Mouse (Mus musculus) lung, postnatal 0 days (tissue): Measurements from ENCODE around the gene Nuak1. TPM values are rescaled to one million over a fixed set of nuclear protein-coding genes. Genes with fewer than 3 reads are reported as not detected.

Source experiments
- ATAC-seq: fragments of 200-750 bp; cut with Nextera tagmentation; 2 replicates; pipeline ENCODE4 v1.8.0; 2017; ENCODE audit warnings: moderate library complexity
- DNase-seq: peaks from one replicate; pipeline ENCODE4 v3.0.0-alpha.2; 2016; ENCODE audit warnings: low spot score
- H3K27ac ChIP-seq: fragments of 300-500 bp; sonication (generic); 2 replicates; pipeline ENCODE4 v1.5.1; 2014; ENCODE audit warnings: antibody characterized with exemption, mild to moderate bottlenecking, low read length, mixed read lengths
- H3K27me3 ChIP-seq: fragments of 300-500 bp; sonication (generic); replicated peaks from 2 replicates; pipeline ENCODE4 v1.6.1; 2014; ENCODE audit warnings: low read length, mixed read lengths; ENCODE audit not compliant: insufficient read depth
- H3K36me3 ChIP-seq: fragments of 300-500 bp; sonication (generic); 2 replicates; pipeline ENCODE4 v1.6.1; 2014; ENCODE audit warnings: low read length, mixed read lengths; ENCODE audit not compliant: insufficient read depth
- H3K4me1 ChIP-seq: fragments of 300-500 bp; sonication (generic); 2 replicates; pipeline ENCODE4 v1.6.1; 2014; ENCODE audit warnings: antibody characterized with exemption, low read depth, low read length, mixed read lengths; ENCODE audit not compliant: insufficient read depth
- H3K4me2 ChIP-seq: fragments of 300-500 bp; sonication (generic); replicated peaks from 2 replicates; pipeline ENCODE4 v1.6.1; 2014; ENCODE audit warnings: low read depth, mild to moderate bottlenecking, low read length, moderate library complexity, mixed read lengths
- H3K4me3 ChIP-seq: fragments of 300-500 bp; sonication (generic); 2 replicates; pipeline ENCODE4 v1.5.1; 2014; ENCODE audit warnings: low read depth, low read length
- H3K9ac ChIP-seq: fragments of 300-500 bp; sonication (generic); replicated peaks from 2 replicates; pipeline ENCODE4 v1.6.1; 2014; ENCODE audit warnings: low read depth, mild to moderate bottlenecking
- H3K9me3 ChIP-seq: fragments of 300-500 bp; sonication (generic); 2 replicates; pipeline ENCODE4 v1.6.1; 2016; ENCODE audit warnings: low read length, mixed read lengths
- CTCF ChIP-seq: IDR thresholded peaks from 2 replicates; pipeline ENCODE4 v1.5.1; 2016; ENCODE audit warnings: antibody characterized with exemption, mild to moderate bottlenecking
- EP300 ChIP-seq: IDR thresholded peaks from 2 replicates; pipeline ENCODE4 v1.6.1; 2016; ENCODE audit warnings: antibody characterized with exemption, mild to moderate bottlenecking, control low read depth
- WGBS: fragments of 180-500 bp; shearing (Covaris S2); extraction: QIAGEN DNeasy Blood & Tissue Kit; methylation state at CpG from one replicate; pipeline ENCODE4 v1.1.7; 2014; 5-methylcytosine and 5-hydroxymethylcytosine counted together
- polyA plus RNA-seq: library from polyadenylated mRNA; unstranded; fragments of >200 nt; fragmentation: Nextera tagmentation; extraction: Ambion mirVana; gene quantifications from 2 replicates; pipeline ENCODE4 v1.2.1, GENCODE M21; 2015

The Nuak1 gene
- polyA plus RNA-seq, 1 experiment from 2014 or later = 2.2 TPM

- no peaks in the 10 kb centered on the region for H3K27me3 ChIP-seq
- no peak for TF ChIP-seq CTCF
- no peak for TF ChIP-seq EP300
- ATAC-seq = no peak
- no peak for DNase-seq
- H3K9me3 ChIP-seq = no peaks in the 10 kb centered on the region
- H3K4me3 ChIP-seq = no peak overlapping the region
- H3K36me3 ChIP-seq = no peaks in the 10 kb centered on the region
- no peak overlapping the region for H3K4me2 ChIP-seq
- no peak overlapping the region for H3K27ac ChIP-seq
- 70% methylated on average over 4 of the region's 4 CpGs for WGBS
- H3K4me1 ChIP-seq = no peaks in the 10 kb centered on the region
- H3K9ac ChIP-seq = no peak overlapping the region
Observed at GRCm38 (mm10) chr10:84357593-84357992, 82.8 kb downstream of the Nuak1 start.

GRCm38 (mm10) chr10:84354323-84354722 lies 86.1 kb downstream of the Nuak1 start:
- Histone ChIP-seq H3K27me3 (no peaks in the 10 kb centered on the region), H3K4me2 (no peak overlapping the region), H3K4me3 (no peak overlapping the region), H3K9ac (no peak overlapping the region), H3K4me1 (no peaks in the 10 kb centered on the region), H3K27ac (no peak overlapping the region), H3K36me3 (no peaks in the 10 kb centered on the region), H3K9me3 (no peaks in the 10 kb centered on the region)
- TF ChIP-seq CTCF = no peak
- no peak for TF ChIP-seq EP300
- DNase-seq = no peak
- ATAC-seq = no peak
- 77% methylated on average over 6 of the region's 6 CpGs for WGBS

GRCm38 (mm10) chr10:84345730-84346129 lies 94.7 kb downstream of the Nuak1 start:
- Histone ChIP-seq H3K4me3 (no peak overlapping the region), H3K36me3 (no peaks in the 10 kb centered on the region), H3K4me1 (no peaks in the 10 kb centered on the region; the same call in 1 of the 2 replicates), H3K9ac (no peak overlapping the region), H3K4me2 (no peak overlapping the region), H3K27me3 (no peaks in the 10 kb centered on the region), H3K9me3 (no peaks in the 10 kb centered on the region), H3K27ac (no peak overlapping the region)
- DNase-seq = peak; percentile 83
- TF ChIP-seq CTCF (no peak), EP300 (no peak)
- ATAC-seq = peak; percentile 66
- 41% methylated on average over 5 of the region's 5 CpGs for WGBS

- H3K4me1 ChIP-seq = peaks cover 3% of the 10 kb centered on the region; the same call in 1 of the 2 replicates
- H3K27me3 ChIP-seq = no peaks in the 10 kb centered on the region
- no peak for DNase-seq
- H3K9me3 ChIP-seq = no peaks in the 10 kb centered on the region
- H3K27ac ChIP-seq = no peak overlapping the region
- no peak overlapping the region for H3K4me3 ChIP-seq
- H3K36me3 ChIP-seq = no peaks in the 10 kb centered on the region
- H3K9ac ChIP-seq = no peak overlapping the region
- no peak overlapping the region for H3K4me2 ChIP-seq
- TF ChIP-seq CTCF (no peak), EP300 (no peak)
- ATAC-seq = no peak
- 89% methylated on average over 2 of the region's 2 CpGs for WGBS
Observed at GRCm38 (mm10) chr10:84343536-84343935, 96.9 kb downstream of the Nuak1 start.

- Histone ChIP-seq H3K27me3 (no peaks in the 10 kb centered on the region), H3K27ac (no peak overlapping the region), H3K36me3 (no peaks in the 10 kb centered on the region), H3K4me3 (no peak overlapping the region), H3K9ac (no peak overlapping the region), H3K9me3 (no peaks in the 10 kb centered on the region), H3K4me2 (no peak overlapping the region), H3K4me1 (peaks cover 3% of the 10 kb centered on the region; the same call in 1 of the 2 replicates)
- DNase-seq (no peak), ATAC-seq (no peak)
- WGBS = 48% methylated on average over 4 of the region's 4 CpGs
- TF ChIP-seq CTCF (no peak), EP300 (no peak)
Observed at GRCm38 (mm10) chr10:84339456-84339855, 100.9 kb downstream of the Nuak1 start.

- ATAC-seq (peak; percentile 73), DNase-seq (peak; percentile 80)
- no peak overlapping the region for H3K4me3 ChIP-seq
- H3K27ac ChIP-seq = no peak overlapping the region
- WGBS = 60% methylated on average over 3 of the region's 3 CpGs
- H3K9ac ChIP-seq = no peak overlapping the region
- no peaks in the 10 kb centered on the region for H3K27me3 ChIP-seq
- H3K9me3 ChIP-seq = no peaks in the 10 kb centered on the region
- H3K4me1 ChIP-seq = peaks cover 3% of the 10 kb centered on the region; the same call in 1 of the 2 replicates
- TF ChIP-seq CTCF = no peak
- TF ChIP-seq EP300 = no peak
- no peaks in the 10 kb centered on the region for H3K36me3 ChIP-seq
- no peak overlapping the region for H3K4me2 ChIP-seq
Observed at GRCm38 (mm10) chr10:84338752-84339151, 101.6 kb downstream of the Nuak1 start.

GRCm38 (mm10) chr10:84335441-84335840 lies 105.0 kb downstream of the Nuak1 start:
- TF ChIP-seq EP300 = no peak
- TF ChIP-seq CTCF = no peak
- no peak overlapping the region for H3K4me2 ChIP-seq
- no peaks in the 10 kb centered on the region for H3K27me3 ChIP-seq
- H3K9ac ChIP-seq = no peak overlapping the region
- peak; percentile 41 for DNase-seq
- ATAC-seq = no peak
- no peaks in the 10 kb centered on the region for H3K9me3 ChIP-seq
- 59% methylated on average over 4 of the region's 4 CpGs for WGBS
- H3K4me1 ChIP-seq = peaks cover 3% of the 10 kb centered on the region; the same call in 1 of the 2 replicates
- no peaks in the 10 kb centered on the region for H3K36me3 ChIP-seq
- no peak overlapping the region for H3K27ac ChIP-seq
- no peak overlapping the region for H3K4me3 ChIP-seq
